Mouse (Mus musculus): ENCODE results near the gene Tcp1.
"Not testable (repeated sequence)": the region's sequence is repeated elsewhere in the genome, so short reads cannot be mapped to it uniquely, and the experiment has no call there.

The Tcp1 gene

DNA sequence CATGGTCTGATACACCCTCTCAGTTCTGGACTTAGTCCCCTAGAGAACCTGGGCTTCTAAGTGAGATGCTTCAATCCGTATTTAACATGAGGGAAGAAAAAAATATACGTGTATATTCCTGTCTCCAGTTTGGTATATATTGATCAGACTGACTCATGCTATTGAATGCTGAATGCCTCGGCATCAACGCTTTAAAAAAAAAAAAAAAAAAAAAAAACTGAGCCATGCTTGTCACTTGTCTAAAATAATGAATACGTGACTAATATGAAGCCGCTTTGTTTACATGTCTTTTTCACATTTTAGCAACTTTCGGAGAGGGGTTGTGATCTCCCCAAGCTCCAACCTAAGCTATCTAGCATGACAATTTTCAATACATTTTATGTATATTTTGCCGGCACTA lies 5.1 kb upstream of the Tcp1 start:
- no peak for DNase-seq (ENCODE audit: extremely low read depth, low read depth, low spot score)

- peak; percentile 92 for DNase-seq (ENCODE audit: extremely low read depth, low read depth, low spot score)
These were observed 531 bp downstream of the Tcp1 start, which contains the start of gene Mrpl18 for GRCm38 (mm10) chr17:12915881-12916583. TSS of gene Mrpl18 (minus strand) at chr17:12916345.

DNA sequence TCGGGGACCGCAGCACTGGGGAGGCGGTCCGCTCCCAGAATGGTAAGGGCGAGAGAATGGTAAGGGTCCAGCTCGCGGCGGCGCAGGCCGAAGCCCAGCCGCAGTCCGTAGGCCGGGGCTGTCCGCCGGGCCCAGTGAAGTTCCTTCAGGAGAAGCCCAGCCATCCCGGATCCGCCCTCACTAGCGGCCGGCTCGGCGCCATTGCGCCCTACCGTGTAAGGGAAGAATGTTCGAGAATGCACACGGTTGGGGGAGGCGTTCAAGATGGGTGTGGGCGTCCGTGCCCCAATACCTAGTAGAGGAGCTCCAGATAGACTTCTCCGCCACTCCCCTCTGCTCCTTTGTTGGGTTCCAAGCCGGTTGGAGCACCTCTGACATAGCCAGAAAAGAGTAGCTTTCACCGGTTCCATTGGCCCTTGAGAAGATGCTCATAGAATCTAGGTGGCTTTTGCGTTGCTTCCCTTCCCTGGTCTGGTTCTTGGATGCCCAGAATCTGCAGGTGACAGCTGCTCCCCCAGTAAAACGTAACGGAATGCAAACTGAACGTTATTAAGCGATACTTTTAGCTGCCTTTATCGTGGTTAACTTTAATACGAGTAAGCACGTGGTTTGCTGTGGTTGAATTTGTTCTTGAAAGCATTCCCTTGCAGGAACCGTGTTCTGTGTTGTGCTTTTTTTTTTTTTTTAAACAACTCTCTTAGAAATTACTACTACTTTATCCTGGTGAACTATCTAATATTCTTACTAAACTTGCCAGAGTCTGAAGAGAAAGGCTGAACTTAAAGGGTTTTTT lies 1.3 kb downstream of the Tcp1 start:
- DNase-seq (ENCODE audit: extremely low read depth, low read depth, low spot score): no peak

GRCm38 (mm10) chr17:12921073-12921472 lies 5.6 kb downstream of the Tcp1 start:
- DNase-seq (ENCODE audit: extremely low read depth, low read depth, low spot score): no peak

- peak; percentile 69 for DNase-seq (ENCODE audit: extremely low read depth, low read depth, low spot score)
These were observed 9.5 kb downstream of the Tcp1 start for GRCm38 (mm10) chr17:12925001-12925400.

DNA sequence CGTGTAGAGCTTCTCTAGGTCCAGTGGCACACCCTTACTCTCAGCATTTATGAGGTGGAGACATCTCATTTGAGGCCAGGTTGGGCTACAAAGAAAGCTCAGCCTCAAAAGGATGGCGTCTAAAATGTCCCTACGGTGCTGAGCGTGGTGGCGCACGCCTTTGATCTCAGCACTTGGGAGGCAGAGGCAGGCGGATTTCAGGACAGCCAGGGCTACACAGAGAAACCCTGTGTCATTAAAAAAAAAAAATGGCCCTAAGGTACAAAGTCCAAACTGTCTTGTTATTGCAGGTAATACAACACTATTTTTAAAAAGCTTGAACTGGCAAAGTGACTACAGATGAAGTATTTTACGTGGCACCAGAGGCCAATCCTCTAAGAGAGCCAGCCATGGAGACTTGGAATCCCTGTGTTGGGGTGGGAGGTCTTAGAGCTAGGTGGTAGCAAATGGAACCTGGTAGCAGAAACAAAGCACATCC lies 10.2 kb downstream of the Tcp1 start:
- no peak for DNase-seq (ENCODE audit: extremely low read depth, low read depth, low spot score)

GRCm38 (mm10) chr17:12931576-12931975 lies 16.1 kb downstream of the Tcp1 start:
- DNase-seq (ENCODE audit: extremely low read depth, low read depth, low spot score): not testable (repeated sequence)

DNA sequence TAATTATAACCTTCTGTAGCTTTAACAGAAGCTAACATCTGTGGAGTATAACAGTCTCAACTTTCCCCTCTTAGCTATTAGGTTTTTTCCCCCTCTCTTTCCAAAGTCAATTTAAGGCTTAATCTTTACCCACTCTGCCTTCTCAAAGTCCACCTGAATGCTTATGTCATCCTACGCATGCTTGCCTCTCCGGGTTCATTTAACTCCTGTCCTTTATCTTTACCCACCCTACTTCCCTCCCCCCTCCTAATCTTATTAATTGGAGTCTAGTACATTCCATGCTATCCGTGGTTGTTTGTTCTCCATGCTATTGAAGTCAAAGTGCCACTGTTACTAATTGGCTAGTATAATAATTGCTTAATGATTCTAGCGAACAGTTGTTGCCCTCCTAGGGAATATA lies 20.2 kb downstream of the Tcp1 start:
- DNase-seq (ENCODE audit: extremely low read depth, low read depth, low spot score): no peak

GRCm38 (mm10) chr17:12937412-12937970 lies 22.0 kb downstream of the Tcp1 start:
- no peak for DNase-seq (ENCODE audit: extremely low read depth, low read depth, low spot score)

GRCm38 (mm10) chr17:12938077-12938476 lies 22.6 kb downstream of the Tcp1 start:
- DNase-seq (ENCODE audit: extremely low read depth, low read depth, low spot score): no peak

- DNase-seq (ENCODE audit: extremely low read depth, low read depth, low spot score): not testable (repeated sequence)
These were observed 24.1 kb downstream of the Tcp1 start for GRCm38 (mm10) chr17:12939377-12940148.

GRCm38 (mm10) chr17:12940151-12940805 lies 24.8 kb downstream of the Tcp1 start, which contains the start of gene Acat3:
TSS of gene Acat3 (minus strand) at chr17:12940600.
- DNase-seq (ENCODE audit: extremely low read depth, low read depth, low spot score): no peak

- DNase-seq (ENCODE audit: extremely low read depth, low read depth, low spot score): no peak
These were observed 26.2 kb downstream of the Tcp1 start for GRCm38 (mm10) chr17:12941543-12942260.

- DNase-seq (ENCODE audit: extremely low read depth, low read depth, low spot score): no peak
These were observed 27.1 kb downstream of the Tcp1 start for GRCm38 (mm10) chr17:12942459-12943162.

DNA sequence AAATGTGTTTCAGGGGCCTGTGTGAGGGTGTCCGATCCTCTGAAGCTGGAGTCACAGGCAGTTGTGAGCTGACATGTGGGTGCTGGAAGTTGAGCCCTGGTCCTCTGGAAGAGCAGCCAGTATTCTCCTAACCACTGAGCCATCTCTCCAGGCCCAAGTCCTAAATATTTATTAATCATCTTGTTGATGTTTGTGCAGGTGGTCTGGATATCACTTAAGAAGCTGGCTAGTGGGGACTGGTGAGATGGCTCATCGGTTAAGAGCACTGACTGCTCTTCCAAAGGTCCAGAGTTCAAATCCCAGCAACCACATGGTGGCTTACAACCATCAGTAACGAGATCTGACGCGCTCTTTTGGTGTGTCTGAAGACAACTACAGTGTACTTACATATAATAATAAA lies 34.2 kb downstream of the Tcp1 start:
- no peak for DNase-seq (ENCODE audit: extremely low read depth, low read depth, low spot score)

GRCm38 (mm10) chr17:12956664-12957063 lies 41.2 kb downstream of the Tcp1 start:
- DNase-seq (ENCODE audit: extremely low read depth, low read depth, low spot score): no peak

DNA sequence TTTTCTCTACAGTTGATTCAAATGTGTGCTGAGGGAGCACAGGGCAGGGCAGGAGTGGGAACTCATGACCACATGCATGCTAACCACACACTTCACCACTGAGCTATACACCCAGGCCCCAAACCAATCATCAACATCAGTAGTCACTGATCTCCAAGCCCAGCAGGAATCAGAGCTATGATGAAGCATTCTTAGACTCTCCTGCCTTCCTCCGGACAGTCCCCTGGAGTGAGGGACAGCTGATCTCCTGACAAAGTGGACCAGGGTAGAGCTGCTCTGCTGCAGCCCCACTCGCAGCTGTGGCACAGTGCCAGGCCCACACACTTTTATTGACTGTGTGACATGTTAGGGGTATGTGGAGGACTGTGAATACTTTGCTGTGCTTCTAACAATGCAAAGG lies 43.9 kb downstream of the Tcp1 start:
- DNase-seq (ENCODE audit: extremely low read depth, low read depth, low spot score): not testable (repeated sequence)

- no peak for DNase-seq (ENCODE audit: extremely low read depth, low read depth, low spot score)
These were observed 44.9 kb downstream of the Tcp1 start, which contains the start of gene Acat2 for GRCm38 (mm10) chr17:12960331-12960873. TSS of gene Acat2 (minus strand) at chr17:12960747.

- no peak for DNase-seq (ENCODE audit: extremely low read depth, low read depth, low spot score)
These were observed 48.0 kb downstream of the Tcp1 start for GRCm38 (mm10) chr17:12963476-12963875.
